Mouse (Mus musculus) heart, adult 2 months (tissue): ENCODE data around the gene Tle6.

Experiments
- CTCF ChIP-seq: fragments of 200-600 bp; IDR thresholded peaks from 2 replicates; pipeline ENCODE4 v1.8.1; 2022; ENCODE audit warnings: antibody characterized with exemption, mild to moderate bottlenecking, moderate library complexity
- EP300 ChIP-seq: fragments of 200-500 bp; IDR thresholded peaks from 2 replicates; pipeline ENCODE4 v1.6.1; 2011; ENCODE audit warnings: low read depth, low read length, control low read depth; ENCODE audit not compliant: insufficient read depth
- POLR2A ChIP-seq: fragments of 200-500 bp; IDR thresholded peaks from 2 replicates; pipeline ENCODE4 v1.6.1; 2011; ENCODE audit warnings: mild to moderate bottlenecking, low read depth, low read length, control low read depth; ENCODE audit not compliant: insufficient read depth

DNA sequence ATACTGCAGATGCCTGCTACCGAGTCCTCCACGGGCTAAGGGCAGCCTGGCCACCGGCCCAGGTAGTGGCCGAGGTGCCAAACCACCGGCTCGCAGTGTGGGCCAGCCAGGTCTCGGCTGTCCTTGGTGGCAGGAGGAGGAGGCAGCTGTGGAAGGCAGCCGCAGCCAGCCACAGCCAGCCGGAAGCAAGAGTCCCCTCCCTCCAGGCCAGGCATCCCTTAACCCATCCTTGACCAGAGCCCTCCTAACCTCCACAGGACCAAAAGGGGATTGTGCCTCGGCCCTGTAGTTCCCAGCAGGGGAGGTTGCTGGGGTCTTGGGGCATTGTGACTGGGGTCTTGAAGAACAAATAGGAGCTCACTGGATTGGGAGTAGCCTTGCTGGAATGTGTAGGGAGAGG is 36.7 kb downstream of the Tle6 start:
- TF ChIP-seq POLR2A (0 out of 2 replicates have a peak, but pooled peaks have one; percentile 14), EP300 (0 out of 2 replicates have a peak, but pooled peaks have one; percentile 39), CTCF (no peak)
